Mouse (Mus musculus): ENCODE data around the gene Trim17. TPM values are rescaled to one million over a fixed set of nuclear protein-coding genes. Genes with fewer than 3 reads are reported as not detected.

Trim17 gene
- 0.17 TPM for polyA plus RNA-seq (2015; fragmentation: Illumina TruSeq; extraction: RNeasy Lipid Tissue Mini Kit (QIAGEN cat#74804); ENCODE audit: insufficient read depth, low replicate concordance)

GRCm38 (mm10) chr11:58954420-58955142 is at the start of gene Trim17, which contains the start of gene Hist3h2a:
TSS of gene Trim17 (plus strand) at chr11:58954685.
TSS of gene Hist3h2a (plus strand) at chr11:58954685.

DNA sequence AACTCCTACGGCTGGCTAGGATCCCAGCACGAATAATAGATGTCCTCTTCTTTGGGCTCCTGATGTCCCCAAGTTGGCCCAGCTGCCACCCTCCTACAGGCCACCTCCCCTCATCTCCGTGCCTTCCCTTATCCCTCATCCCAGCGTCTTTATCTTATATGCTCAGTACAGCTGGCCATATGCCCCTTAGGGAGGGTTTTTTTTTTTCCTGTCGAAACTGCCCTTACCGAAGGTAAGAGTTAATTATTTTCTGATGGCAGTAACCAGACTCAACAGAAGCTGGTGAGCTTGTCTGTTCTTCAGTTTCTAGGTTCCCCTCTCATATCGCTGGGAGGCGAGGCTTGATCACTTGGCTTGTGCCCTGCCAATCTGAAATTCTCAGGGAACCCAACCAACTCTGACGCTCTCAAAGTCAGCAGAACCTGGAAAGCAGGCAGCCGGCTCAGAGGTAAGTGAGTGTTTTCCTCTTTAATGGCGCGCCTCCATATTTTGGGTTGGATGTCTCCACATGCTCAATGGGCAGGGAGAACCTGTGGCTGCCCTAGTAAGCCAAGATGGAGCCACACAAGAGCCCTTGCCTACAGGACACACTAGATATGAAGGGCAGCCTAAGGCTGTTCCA is 36.6 kb upstream of the Trim17 start, which contains the start of gene Btnl10:
TSS of gene Btnl10 (plus strand) at position 164 of the 622 bp plus-strand sequence.

DNA sequence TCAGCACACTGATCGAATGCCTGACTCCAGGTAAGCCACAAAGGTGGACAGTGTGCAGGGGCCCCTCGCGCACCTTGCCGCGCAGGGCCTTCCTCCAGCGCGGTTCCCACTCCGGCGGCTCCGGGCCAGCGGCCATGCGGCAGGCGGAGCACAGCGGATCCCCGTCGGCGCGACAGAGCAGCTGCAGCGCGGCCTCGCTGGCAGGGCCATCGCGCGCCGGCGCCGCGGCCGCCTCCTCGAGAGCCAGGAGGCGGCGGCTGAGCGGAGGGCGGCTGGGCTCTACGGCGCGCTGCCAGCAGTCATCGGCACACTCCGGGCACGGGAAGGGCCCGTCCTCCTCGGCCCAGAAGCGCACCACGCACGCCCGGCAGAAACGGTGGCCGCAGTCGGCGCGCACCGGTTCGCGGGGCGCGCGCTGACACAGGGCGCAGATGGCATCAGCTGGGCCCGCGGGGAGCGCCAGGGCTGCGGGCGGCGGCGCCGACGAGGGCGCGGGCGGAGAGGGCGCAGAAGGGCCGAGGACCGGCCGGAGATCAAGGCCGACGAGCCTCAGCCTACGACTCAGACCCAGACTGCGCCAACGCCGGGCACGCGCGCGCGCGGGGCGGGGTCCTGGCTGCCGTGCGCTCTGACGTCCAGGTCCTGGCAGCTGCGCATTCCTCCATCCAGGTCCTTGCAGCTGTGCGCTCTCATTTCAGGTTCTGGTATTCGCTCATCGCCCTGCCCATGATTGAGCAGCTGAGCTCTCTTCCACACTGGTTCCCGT is 16.0 kb upstream of the Trim17 start, which contains the start of gene Rnf187:
TSS of gene Rnf187 (minus strand) at position 595 of the 766 bp plus-strand sequence.

DNA sequence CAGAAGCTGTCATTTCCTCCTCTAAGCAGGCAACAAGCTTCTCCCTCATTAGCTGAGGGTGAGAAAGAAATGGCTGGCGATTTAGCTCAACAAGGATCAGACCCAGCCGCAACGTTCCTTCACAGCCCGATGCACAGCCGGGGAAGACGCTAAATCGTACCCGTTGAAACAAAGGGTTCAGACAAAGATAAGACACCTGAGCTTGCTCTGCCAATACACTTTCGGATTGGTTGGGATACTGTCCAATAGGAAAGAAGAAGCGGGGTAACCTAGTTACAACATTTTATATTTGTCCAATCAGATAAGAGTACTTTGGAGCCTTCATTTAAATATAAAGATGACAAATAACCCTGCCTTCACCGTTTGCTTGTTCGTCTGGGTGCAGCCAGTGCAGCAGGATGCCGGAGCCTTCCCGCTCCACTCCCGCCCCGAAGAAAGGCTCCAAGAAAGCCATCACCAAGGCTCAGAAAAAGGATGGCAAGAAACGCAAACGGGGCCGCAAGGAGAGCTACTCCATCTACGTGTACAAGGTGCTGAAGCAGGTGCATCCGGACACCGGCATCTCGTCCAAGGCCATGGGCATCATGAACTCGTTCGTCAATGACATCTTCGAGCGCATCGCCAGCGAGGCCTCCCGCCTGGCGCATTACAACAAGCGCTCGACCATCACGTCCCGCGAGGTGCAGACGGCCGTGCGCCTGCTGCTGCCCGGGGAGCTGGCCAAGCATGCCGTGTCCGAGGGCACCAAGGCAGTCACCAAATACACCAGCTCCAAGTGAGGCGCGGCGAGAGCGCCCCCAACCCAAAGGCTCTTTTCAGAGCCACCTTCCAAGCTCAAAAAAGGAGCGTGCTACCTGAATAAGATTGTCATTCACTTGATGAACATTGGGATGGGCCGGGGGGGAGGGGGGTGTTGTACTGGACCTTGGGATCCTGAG is 5.7 kb upstream of the Trim17 start, which contains the start of gene Hist3h2ba:
TSS of gene Hist3h2ba (plus strand) at position 379 of the 938 bp plus-strand sequence.

DNA sequence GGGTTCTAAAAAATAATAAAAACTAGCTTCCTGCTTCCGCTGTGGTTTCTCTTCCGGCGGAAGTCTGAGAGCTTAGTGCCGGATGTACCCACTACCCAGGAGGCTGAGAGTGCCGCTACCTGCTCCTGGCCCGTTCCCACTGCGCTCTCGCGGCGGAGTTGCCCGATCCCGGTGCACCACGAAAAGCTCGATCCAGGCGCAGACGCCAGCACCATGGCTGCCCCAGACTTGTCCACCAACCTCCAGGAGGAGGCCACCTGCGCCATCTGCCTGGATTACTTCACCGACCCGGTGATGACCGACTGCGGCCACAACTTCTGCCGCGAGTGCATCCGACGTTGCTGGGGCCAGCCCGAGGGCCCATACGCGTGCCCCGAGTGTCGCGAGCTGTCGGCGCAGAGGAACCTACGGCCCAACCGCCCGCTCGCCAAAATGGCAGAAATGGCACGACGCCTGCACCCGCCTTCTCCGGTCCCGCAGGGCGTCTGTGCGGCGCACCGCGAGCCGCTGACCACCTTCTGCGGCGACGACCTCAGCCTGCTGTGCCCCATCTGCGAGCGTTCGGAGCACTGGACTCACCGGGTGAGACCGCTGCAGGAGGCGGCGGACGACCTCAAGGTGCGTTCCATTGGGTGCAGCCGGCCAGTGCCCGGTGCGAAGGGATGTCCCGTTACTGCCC is 23.7 kb downstream of the Trim17 start, which contains the start of gene Trim11:
TSS of gene Trim11 (plus strand) at position 67 of the 679 bp plus-strand sequence.

Other genes with a start within 250 kb of the Trim17 start
- gene Olfr318, start 230.7 kb upstream of the Trim17 start, polyA plus RNA-seq (2015; fragmentation: Illumina TruSeq; extraction: RNeasy Lipid Tissue Mini Kit (QIAGEN cat#74804); ENCODE audit: insufficient read depth, low replicate concordance): not detected
- gene Olfr317, start 215.5 kb upstream of the Trim17 start, polyA plus RNA-seq (2015; fragmentation: Illumina TruSeq; extraction: RNeasy Lipid Tissue Mini Kit (QIAGEN cat#74804); ENCODE audit: insufficient read depth, low replicate concordance): not detected
- not detected for gene Olfr316, start 202.0 kb upstream of the Trim17 start, polyA plus RNA-seq (2015; fragmentation: Illumina TruSeq; extraction: RNeasy Lipid Tissue Mini Kit (QIAGEN cat#74804); ENCODE audit: insufficient read depth, low replicate concordance)
- gene Olfr315, start 181.5 kb upstream of the Trim17 start, polyA plus RNA-seq (2015; fragmentation: Illumina TruSeq; extraction: RNeasy Lipid Tissue Mini Kit (QIAGEN cat#74804); ENCODE audit: insufficient read depth, low replicate concordance): not detected
- not detected for gene Olfr314, start 171.7 kb upstream of the Trim17 start, polyA plus RNA-seq (2015; fragmentation: Illumina TruSeq; extraction: RNeasy Lipid Tissue Mini Kit (QIAGEN cat#74804); ENCODE audit: insufficient read depth, low replicate concordance)
- gene Fam183b, start 152.7 kb upstream of the Trim17 start, polyA plus RNA-seq (2015; fragmentation: Illumina TruSeq; extraction: RNeasy Lipid Tissue Mini Kit (QIAGEN cat#74804); ENCODE audit: insufficient read depth, low replicate concordance): not detected
- not detected for gene Olfr313, start 139.7 kb upstream of the Trim17 start, polyA plus RNA-seq (2015; fragmentation: Illumina TruSeq; extraction: RNeasy Lipid Tissue Mini Kit (QIAGEN cat#74804); ENCODE audit: insufficient read depth, low replicate concordance)
- gene Olfr312, start 125.4 kb upstream of the Trim17 start, polyA plus RNA-seq (2015; fragmentation: Illumina TruSeq; extraction: RNeasy Lipid Tissue Mini Kit (QIAGEN cat#74804); ENCODE audit: insufficient read depth, low replicate concordance): not detected
- gene Olfr311, start 115.4 kb upstream of the Trim17 start, polyA plus RNA-seq (2015; fragmentation: Illumina TruSeq; extraction: RNeasy Lipid Tissue Mini Kit (QIAGEN cat#74804); ENCODE audit: insufficient read depth, low replicate concordance): not detected
- gene Gm12258, start 107.5 kb upstream of the Trim17 start, polyA plus RNA-seq (2015; fragmentation: Illumina TruSeq; extraction: RNeasy Lipid Tissue Mini Kit (QIAGEN cat#74804); ENCODE audit: insufficient read depth, low replicate concordance): 16.5 TPM
- gene 2810021J22Rik, start 87.5 kb upstream of the Trim17 start, polyA plus RNA-seq (2015; fragmentation: Illumina TruSeq; extraction: RNeasy Lipid Tissue Mini Kit (QIAGEN cat#74804); ENCODE audit: insufficient read depth, low replicate concordance): 10.1 TPM
- gene Zfp39, start 50.5 kb upstream of the Trim17 start, polyA plus RNA-seq (2015; fragmentation: Illumina TruSeq; extraction: RNeasy Lipid Tissue Mini Kit (QIAGEN cat#74804); ENCODE audit: insufficient read depth, low replicate concordance): 7.4 TPM
- gene Btnl10, start 36.8 kb upstream of the Trim17 start, polyA plus RNA-seq (2015; fragmentation: Illumina TruSeq; extraction: RNeasy Lipid Tissue Mini Kit (QIAGEN cat#74804); ENCODE audit: insufficient read depth, low replicate concordance): 10.0 TPM
- 68.8 TPM for gene Rnf187, start 15.8 kb upstream of the Trim17 start, polyA plus RNA-seq (2015; fragmentation: Illumina TruSeq; extraction: RNeasy Lipid Tissue Mini Kit (QIAGEN cat#74804); ENCODE audit: insufficient read depth, low replicate concordance)
- 1.5 TPM for gene Hist3h2ba, start 5.8 kb upstream of the Trim17 start, polyA plus RNA-seq (2015; fragmentation: Illumina TruSeq; extraction: RNeasy Lipid Tissue Mini Kit (QIAGEN cat#74804); ENCODE audit: insufficient read depth, low replicate concordance)
- 11.2 TPM for gene Hist3h2a, start within 50 bp of the Trim17 start, polyA plus RNA-seq (2015; fragmentation: Illumina TruSeq; extraction: RNeasy Lipid Tissue Mini Kit (QIAGEN cat#74804); ENCODE audit: insufficient read depth, low replicate concordance)
- 35.2 TPM for gene Trim11, start 23.4 kb downstream of the Trim17 start, polyA plus RNA-seq (2015; fragmentation: Illumina TruSeq; extraction: RNeasy Lipid Tissue Mini Kit (QIAGEN cat#74804); ENCODE audit: insufficient read depth, low replicate concordance)
- gene Obscn, start 181.7 kb downstream of the Trim17 start, polyA plus RNA-seq (2015; fragmentation: Illumina TruSeq; extraction: RNeasy Lipid Tissue Mini Kit (QIAGEN cat#74804); ENCODE audit: insufficient read depth, low replicate concordance): 0.64 TPM
- gene Iba57, start 209.1 kb downstream of the Trim17 start, polyA plus RNA-seq (2015; fragmentation: Illumina TruSeq; extraction: RNeasy Lipid Tissue Mini Kit (QIAGEN cat#74804); ENCODE audit: insufficient read depth, low replicate concordance): 4.6 TPM
- gene Gjc2, start 228.5 kb downstream of the Trim17 start, polyA plus RNA-seq (2015; fragmentation: Illumina TruSeq; extraction: RNeasy Lipid Tissue Mini Kit (QIAGEN cat#74804); ENCODE audit: insufficient read depth, low replicate concordance): 0.69 TPM
- 24.6 TPM for gene Guk1, start 237.5 kb downstream of the Trim17 start, polyA plus RNA-seq (2015; fragmentation: Illumina TruSeq; extraction: RNeasy Lipid Tissue Mini Kit (QIAGEN cat#74804); ENCODE audit: insufficient read depth, low replicate concordance)
- 8.7 TPM for gene Mrpl55, start 247.8 kb downstream of the Trim17 start, polyA plus RNA-seq (2015; fragmentation: Illumina TruSeq; extraction: RNeasy Lipid Tissue Mini Kit (QIAGEN cat#74804); ENCODE audit: insufficient read depth, low replicate concordance)